Mouse (Mus musculus) thymus, adult 2 months (tissue): ENCODE measurements around the gene B3galt5.

Experiments used
- CTCF ChIP-seq: fragments of 200-500 bp; IDR thresholded peaks from 2 replicates; pipeline ENCODE4 v1.5.1; 2012; ENCODE audit warnings: mild to moderate bottlenecking, control low read depth, low read length, moderate library complexity, borderline replicate concordance; ENCODE audit not compliant: control insufficient read depth, poor library complexity, insufficient read depth; ENCODE audit errors: extremely low read depth
- POLR2A ChIP-seq: fragments of 200-500 bp; IDR thresholded peaks from 2 replicates; pipeline ENCODE4 v1.6.1; 2012; ENCODE audit warnings: mild to moderate bottlenecking, low read length, control low read depth, moderate library complexity; ENCODE audit not compliant: control insufficient read depth, poor library complexity, insufficient read depth; ENCODE audit errors: extremely low read depth

- TF ChIP-seq CTCF (no peak), POLR2A (no peak)
Measured at GRCm38 (mm10) chr16:96280719-96281605, 45.4 kb downstream of the B3galt5 start.
